Mouse (Mus musculus) adipocyte (in vitro differentiated cells): Measurements from ENCODE around the gene Prkce.

Experiments used
- DNase-seq: peaks from one replicate; pipeline ENCODE4 v3.0.0-alpha.2; 2016; ENCODE audit warnings: low spot score

Gene Prkce

GRCm38 (mm10) chr17:86415989-86416388 is 248.4 kb downstream of the Prkce start:
- no peak for DNase-seq

- no peak for DNase-seq
Measured at GRCm38 (mm10) chr17:86418334-86418733, 250.7 kb downstream of the Prkce start.

- no peak for DNase-seq
Measured at GRCm38 (mm10) chr17:86419199-86419598, 251.6 kb downstream of the Prkce start.

- DNase-seq: no peak
Measured at GRCm38 (mm10) chr17:86420646-86421338, 253.2 kb downstream of the Prkce start.

- DNase-seq: no peak
Measured at GRCm38 (mm10) chr17:86422023-86422422, 254.4 kb downstream of the Prkce start.

GRCm38 (mm10) chr17:86429877-86430276 is 262.3 kb downstream of the Prkce start:
- no peak for DNase-seq

- DNase-seq: peak; percentile 17
Measured at GRCm38 (mm10) chr17:86433117-86433516, 265.5 kb downstream of the Prkce start.

GRCm38 (mm10) chr17:86433813-86434212 is 266.2 kb downstream of the Prkce start:
- no peak for DNase-seq

GRCm38 (mm10) chr17:86434781-86435180 is 267.2 kb downstream of the Prkce start:
- DNase-seq: no peak

GRCm38 (mm10) chr17:86435570-86435969 is 268.0 kb downstream of the Prkce start:
- no peak for DNase-seq

- DNase-seq: no peak
Measured at GRCm38 (mm10) chr17:86435984-86436383, 268.4 kb downstream of the Prkce start.

GRCm38 (mm10) chr17:86436583-86437370 is 269.2 kb downstream of the Prkce start:
- no peak for DNase-seq

- DNase-seq: no peak
Measured at GRCm38 (mm10) chr17:86437516-86438277, 270.1 kb downstream of the Prkce start.

GRCm38 (mm10) chr17:86438278-86438661 is 270.7 kb downstream of the Prkce start:
- DNase-seq: no peak

- no peak for DNase-seq
Measured at GRCm38 (mm10) chr17:86438763-86439162, 271.2 kb downstream of the Prkce start.

- DNase-seq: no peak
Measured at GRCm38 (mm10) chr17:86441098-86441497, 273.5 kb downstream of the Prkce start.

GRCm38 (mm10) chr17:86443886-86444285 is 276.3 kb downstream of the Prkce start:
- DNase-seq: no peak

GRCm38 (mm10) chr17:86444578-86445419 is 277.2 kb downstream of the Prkce start:
- DNase-seq: peak; percentile 100

- DNase-seq: no peak
Measured at GRCm38 (mm10) chr17:86445420-86445720, 277.8 kb downstream of the Prkce start.

GRCm38 (mm10) chr17:86445900-86446299 is 278.3 kb downstream of the Prkce start:
- DNase-seq: no peak

- DNase-seq: peak; percentile 76
Measured at GRCm38 (mm10) chr17:86447101-86447598, 279.6 kb downstream of the Prkce start.

- no peak for DNase-seq
Measured at GRCm38 (mm10) chr17:86452934-86453333, 285.3 kb downstream of the Prkce start.
